Mouse (Mus musculus) retina, postnatal 7 days (tissue): ENCODE results near the gene Frs2.
"Not testable (repeated sequence)": the region's sequence is repeated elsewhere in the genome, so short reads cannot be mapped to it uniquely, and the experiment has no call there.

Source experiments
- DNase-seq: peaks from one replicate; pipeline ENCODE4 v3.0.0-alpha.2; 2012; ENCODE audit warnings: low read depth, low spot score

Gene Frs2

GRCm38 (mm10) chr10:117146421-117146820 is 1.9 kb downstream of the Frs2 start:
- DNase-seq = no peak

- no peak for DNase-seq
Observed at GRCm38 (mm10) chr10:117145546-117146265, 2.6 kb downstream of the Frs2 start.

GRCm38 (mm10) chr10:117144628-117145027 is 3.7 kb downstream of the Frs2 start:
- no peak for DNase-seq

- no peak for DNase-seq
Observed at GRCm38 (mm10) chr10:117144071-117144470, 4.3 kb downstream of the Frs2 start.

GRCm38 (mm10) chr10:117143311-117143710 is 5.0 kb downstream of the Frs2 start:
- DNase-seq = no peak

- DNase-seq = no peak
Observed at GRCm38 (mm10) chr10:117141939-117142552, 6.3 kb downstream of the Frs2 start.

- DNase-seq = not testable (repeated sequence)
Observed at GRCm38 (mm10) chr10:117131506-117131905, 16.8 kb downstream of the Frs2 start.

- DNase-seq = no peak
Observed at GRCm38 (mm10) chr10:117130037-117130436, 18.3 kb downstream of the Frs2 start.

GRCm38 (mm10) chr10:117128693-117129092 is 19.6 kb downstream of the Frs2 start:
- DNase-seq = no peak

- DNase-seq = no peak
Observed at GRCm38 (mm10) chr10:117127480-117127879, 20.9 kb downstream of the Frs2 start.

- no peak for DNase-seq
Observed at GRCm38 (mm10) chr10:117126719-117127118, 21.6 kb downstream of the Frs2 start.

- DNase-seq = no peak
Observed at GRCm38 (mm10) chr10:117126233-117126632, 22.1 kb downstream of the Frs2 start.

- no peak for DNase-seq
Observed at GRCm38 (mm10) chr10:117121448-117121847, 26.9 kb downstream of the Frs2 start.

GRCm38 (mm10) chr10:117120051-117120666 is 28.2 kb downstream of the Frs2 start:
- no peak for DNase-seq

- no peak for DNase-seq
Observed at GRCm38 (mm10) chr10:117119531-117119930, 28.8 kb downstream of the Frs2 start.

GRCm38 (mm10) chr10:117118421-117118831 is 29.9 kb downstream of the Frs2 start:
- no peak for DNase-seq

- no peak for DNase-seq
Observed at GRCm38 (mm10) chr10:117115652-117116051, 32.7 kb downstream of the Frs2 start.

- DNase-seq = no peak
Observed at GRCm38 (mm10) chr10:117112545-117112944, 35.8 kb downstream of the Frs2 start.

- DNase-seq = no peak
Observed at GRCm38 (mm10) chr10:117111455-117111854, 36.9 kb downstream of the Frs2 start.

- DNase-seq = no peak
Observed at GRCm38 (mm10) chr10:117110271-117110670, 38.1 kb downstream of the Frs2 start.

- no peak for DNase-seq
Observed at GRCm38 (mm10) chr10:117106686-117107085, 41.6 kb downstream of the Frs2 start.

- DNase-seq = no peak
Observed at GRCm38 (mm10) chr10:117106244-117106643, 42.1 kb downstream of the Frs2 start.

- peak; percentile 6 for DNase-seq
Observed at GRCm38 (mm10) chr10:117105015-117105414, 43.3 kb downstream of the Frs2 start.
